In genomic region chr8:26362366-26362765, GRCm38 (mm10) we compare ENCODE assay signal across 13 mouse cellular contexts.
DNase-seq lines count a peak whose midpoint lies in the region.
"Had no signal": no experiment of that assay in that cellular context is flagged by ENCODE, and none has a peak within 500 bp of the region (broad histone marks: within the 10 kb centered on the region; RNA-seq: fewer than 3 reads in every experiment).

No protein-coding gene starts in this region.

- peak; percentile 55 for DNase-seq in heart, adult 11 months
- no peak for DNase-seq in heart, adult 18-20 months
- DNase-seq in ES-CJ7 (ENCODE audit: low read depth, low spot score) (peak; percentile 57), ZHBTc4 (ENCODE audit: low read depth, low spot score) (peak; percentile 77)
- no peak for DNase-seq in left cerebral cortex, postnatal 14 days (ENCODE audit: low spot score in 2 of 2)
- DNase-seq in retina, postnatal 1 day, result no peak
- DNase-seq: adrenal gland, postnatal 14 days; cerebellum, adult 11 months; cerebellum, adult 2 months; cerebellum, adult 9-11 months; cerebellum, postnatal 25 days; forebrain, postnatal 0 days; gastrocnemius, postnatal 25 days had no signal

- intact Hi-C loops in left cerebral cortex, postnatal 14 days (cut with DNase I), result no loop called here

Comparison
In these comparisons a context has a peak if more than half of its experiments do, and no peak if none do; other contexts are left out.
1. DNase-seq: peak in heart, adult 11 months (single experiment), ES-CJ7 (single experiment) and ZHBTc4 (single experiment); none in heart, adult 18-20 months (0 of 2), left cerebral cortex, postnatal 14 days (0 of 2) and retina, postnatal 1 day (single experiment).